Comparison of ENCODE assay signal across 7 mouse cellular contexts in genomic region chr1:189727884-189728783, GRCm38 (mm10). TPM values are rescaled to one million over a fixed set of nuclear protein-coding genes. Genes with fewer than 3 reads are reported as not detected.
A peak's percentile ranks its signal among the peaks of the same experiment; 100 is the strongest.
DNase-seq lines count a peak whose midpoint lies in the region; ATAC-seq and TF ChIP-seq lines count a peak whose summit lies in the region.

TSS of gene Ptpn14 (plus strand) at chr1:189728268.

- no peaks in the 10 kb centered on the region for H3K4me1 ChIP-seq in cortical plate, adult 2 months (ENCODE audit: control insufficient read depth, insufficient read depth, low read length)
- H3K4me1 ChIP-seq in intestine, embryonic 16.5 days (ENCODE audit: control insufficient read depth, insufficient read depth, low read length): peaks cover 26% of the 10 kb centered on the region
- peaks cover 47% of the 10 kb centered on the region for H3K4me1 ChIP-seq in limb, embryonic 14.5 days (ENCODE audit: control insufficient read depth, insufficient read depth, low read length)
- peaks cover 15% of the 10 kb centered on the region for H3K4me1 ChIP-seq in midbrain, embryonic 16.5 days (ENCODE audit: control insufficient read depth, insufficient read depth, low read length)
- H3K4me1 ChIP-seq in testis, adult 2 months (ENCODE audit: control insufficient read depth, insufficient read depth, low read length): peaks cover 12% of the 10 kb centered on the region

- peak within 1 kb of the TSS; percentile 88 for H3K9ac ChIP-seq in intestine, embryonic 16.5 days (ENCODE audit: low read depth, low read length)
- H3K9ac ChIP-seq in limb, embryonic 14.5 days (ENCODE audit: low read depth, low read length, severe bottlenecking): peak within 1 kb of the TSS; percentile 90
- H3K9ac ChIP-seq in midbrain, embryonic 16.5 days (ENCODE audit: low read depth, low read length): peak within 1 kb of the TSS; percentile 64

- TF ChIP-seq POLR2A in cortical plate, adult 2 months (IDR thresholded peaks at IDR 0.05; ENCODE audit: extremely low read depth, insufficient read depth, low read length): no peak
- TF ChIP-seq POLR2A in limb, embryonic 14.5 days (IDR thresholded peaks at IDR 0.05; ENCODE audit: borderline replicate concordance, extremely low read depth, insufficient read depth, insufficient read length): peak; percentile 58; the same call in 1 of the 2 replicates
- TF ChIP-seq POLR2A in testis, adult 2 months (IDR thresholded peaks at IDR 0.05; ENCODE audit: control insufficient read depth, low read depth, low read length): 0 out of 2 replicates have a peak, but pooled peaks have one; percentile 19

- WGBS in intestine, embryonic 16.5 days: under 1% methylated on average over 80 of the region's 98 CpGs
- WGBS in limb, embryonic 14.5 days: 1% methylated on average over 58 of the region's 98 CpGs
- WGBS in midbrain, embryonic 16.5 days: under 1% methylated on average over 86 of the region's 98 CpGs

- peak within 1 kb of the TSS; percentile 20 for H3K4me3 ChIP-seq in cortical plate, adult 2 months (ENCODE audit: insufficient read depth, low read length)
- H3K4me3 ChIP-seq in intestine, embryonic 16.5 days (ENCODE audit: low read length): peak within 1 kb of the TSS; percentile 87
- H3K4me3 ChIP-seq in limb, embryonic 14.5 days (replicated peaks; ENCODE audit: low read length): peak within 1 kb of the TSS; percentile 89
- H3K4me3 ChIP-seq in midbrain, embryonic 16.5 days (ENCODE audit: low read depth, low read length): peak within 1 kb of the TSS; percentile 62
- H3K4me3 ChIP-seq in testis, adult 2 months (ENCODE audit: control insufficient read depth, low read depth, low read length): peak within 1 kb of the TSS; percentile 62

- H3K27me3 ChIP-seq in intestine, embryonic 16.5 days (replicated peaks; ENCODE audit: control insufficient read depth, insufficient read depth, low read length): no peaks in the 10 kb centered on the region
- H3K27me3 ChIP-seq in limb, embryonic 14.5 days (ENCODE audit: control insufficient read depth, insufficient read depth, low read length): no peaks in the 10 kb centered on the region
- peaks cover 32% of the 10 kb centered on the region for H3K27me3 ChIP-seq in midbrain, embryonic 16.5 days (ENCODE audit: control insufficient read depth, insufficient read depth, low read depth, low read length)
- H3K27me3 ChIP-seq in testis, adult 2 months (ENCODE audit: control insufficient read depth, insufficient read depth, low read length): no peaks in the 10 kb centered on the region

- H3K4me2 ChIP-seq in intestine, embryonic 16.5 days (ENCODE audit: low read depth, low read length): peak within 1 kb of the TSS; percentile 82
- H3K4me2 ChIP-seq in limb, embryonic 14.5 days (replicated peaks; ENCODE audit: low read depth, low read length, severe bottlenecking): peak within 1 kb of the TSS; percentile 88
- H3K4me2 ChIP-seq in midbrain, embryonic 16.5 days (ENCODE audit: low read length): peak within 1 kb of the TSS; percentile 98

- TF ChIP-seq CTCF in cortical plate, adult 2 months (IDR thresholded peaks at IDR 0.05; ENCODE audit: extremely low read depth, insufficient read depth, low read length): no peak
- no peak for TF ChIP-seq CTCF in testis, adult 2 months (IDR thresholded peaks at IDR 0.05; ENCODE audit: control insufficient read depth, insufficient read depth, insufficient replicate concordance, low read depth, low read length)

- peak; percentile 93 for ATAC-seq in intestine, embryonic 16.5 days
- ATAC-seq in limb, embryonic 14.5 days (ENCODE audit: low FRiP score, low read depth): peak; percentile 91
- peak; percentile 82 for ATAC-seq in midbrain, embryonic 16.5 days

- H3K27ac ChIP-seq in cortical plate, adult 2 months (ENCODE audit: insufficient read depth, low read length): peak within 1 kb of the TSS; percentile 43
- peak within 1 kb of the TSS; percentile 94 for H3K27ac ChIP-seq in intestine, embryonic 16.5 days (ENCODE audit: low read length)
- H3K27ac ChIP-seq in limb, embryonic 14.5 days (replicated peaks; ENCODE audit: low read depth, low read length): peak within 1 kb of the TSS; percentile 98
- H3K27ac ChIP-seq in midbrain, embryonic 16.5 days (ENCODE audit: low read length): peak within 1 kb of the TSS; percentile 37; the same call in 1 of the 2 replicates
- H3K27ac ChIP-seq in testis, adult 2 months (ENCODE audit: control insufficient read depth, insufficient read depth, low read depth, low read length): peak within 1 kb of the TSS; percentile 70

- peak; percentile 95 for DNase-seq in ZHBTc4 (ENCODE audit: low read depth, low spot score)
- no peak for DNase-seq in gonadal fat pad, adult 2 months (ENCODE audit: low read depth)
- DNase-seq in limb, embryonic 14.5 days (ENCODE audit: low spot score): peak; percentile 92

- H3K36me3 ChIP-seq in intestine, embryonic 16.5 days (ENCODE audit: control insufficient read depth, insufficient read depth, low read length): no peaks in the 10 kb centered on the region
- no peaks in the 10 kb centered on the region for H3K36me3 ChIP-seq in limb, embryonic 14.5 days (ENCODE audit: control insufficient read depth, insufficient read depth, low read length)
- no peaks in the 10 kb centered on the region for H3K36me3 ChIP-seq in midbrain, embryonic 16.5 days (ENCODE audit: control insufficient read depth, insufficient read depth, low read length)
- H3K36me3 ChIP-seq in testis, adult 2 months (ENCODE audit: control insufficient read depth, insufficient read depth, low read length): no peaks in the 10 kb centered on the region

- H3K9me3 ChIP-seq in intestine, embryonic 16.5 days (ENCODE audit: control insufficient read depth, low read length): no peaks in the 10 kb centered on the region
- no peaks in the 10 kb centered on the region for H3K9me3 ChIP-seq in limb, embryonic 14.5 days (ENCODE audit: control insufficient read depth, low read length)
- no peaks in the 10 kb centered on the region for H3K9me3 ChIP-seq in midbrain, embryonic 16.5 days (replicated peaks; ENCODE audit: control insufficient read depth, low read length, poor library complexity, severe bottlenecking)

RNA-seq across cellular contexts. Expression of gene Ptpn14, which starts in this region (rescaled TPM):
- 2.5 and 2.7 TPM in 2 replicates for polyA plus RNA-seq in cortical plate, adult 2 months (2012; rRNA removed)
- 10.4 and 11.5 TPM in 2 replicates for polyA plus RNA-seq in gonadal fat pad, adult 2 months (2012; rRNA removed)
- 4.0 and 4.2 TPM in 2 replicates for polyA plus RNA-seq in intestine, embryonic 16.5 days (2015; fragmentation: Nextera tagmentation; extraction: Ambion mirVana)
- 21.8 and 25.1 TPM in 2 replicates for polyA plus RNA-seq in limb, embryonic 14.5 days (2012; rRNA removed)
- 16.1 and 16.4 TPM in 2 replicates for polyA plus RNA-seq in limb, embryonic 14.5 days (2014; fragmentation: Nextera tagmentation; extraction: Ambion mirVana)
- polyA plus RNA-seq in midbrain, embryonic 16.5 days (2015; fragmentation: Nextera tagmentation; extraction: Ambion mirVana): 1.0 and 1.2 TPM in 2 replicates
- polyA plus RNA-seq in testis, adult 2 months (2012; rRNA removed): 3.3 and 3.9 TPM in 2 replicates

Comparison
In these comparisons a context has a peak if more than half of its experiments do, and no peak if none do; other contexts are left out.
1. H3K27ac ChIP-seq: peak in every context shown above with its lines; median percentile 98 in limb, embryonic 14.5 days; 94 in intestine, embryonic 16.5 days; 70 in testis, adult 2 months; 43 in cortical plate, adult 2 months; 37 in midbrain, embryonic 16.5 days.
2. H3K4me3 ChIP-seq: peak in every context shown above with its lines; median percentile 89 in limb, embryonic 14.5 days; 87 in intestine, embryonic 16.5 days; 62 in midbrain, embryonic 16.5 days; 62 in testis, adult 2 months; 20 in cortical plate, adult 2 months.